Comparison of ENCODE assay signal across 19 mouse cellular contexts in the genomic region with DNA sequence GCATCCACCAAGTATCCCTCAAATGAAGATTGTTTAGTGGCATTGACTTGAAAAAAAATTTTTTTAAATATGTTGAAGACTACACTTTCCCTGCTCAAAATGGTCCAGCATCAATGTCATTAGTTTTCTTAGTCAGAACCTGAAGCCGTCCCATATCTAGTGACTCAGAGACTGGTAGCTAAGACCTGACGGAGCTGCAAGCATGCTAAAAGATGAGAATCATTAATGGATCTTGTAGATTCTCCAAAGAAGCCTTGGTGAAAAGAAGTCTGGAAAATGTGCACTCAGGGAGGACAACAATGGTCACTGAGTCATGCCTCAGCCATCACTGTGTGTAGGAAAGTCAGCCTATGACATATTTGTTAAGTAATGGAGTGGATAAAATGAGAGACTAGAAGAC.
"Had no signal": no experiment of that assay in that cellular context is flagged by ENCODE, and none has a peak within 500 bp of the region (broad histone marks: within the 10 kb centered on the region; RNA-seq: fewer than 3 reads in every experiment).

No protein-coding gene starts in this region.

- DNase-seq: lung, adult 18-20 months; lung, embryonic 14.5 days; lung, postnatal 10 days; lung, postnatal 4 days; retina, postnatal 1 day; right cerebral cortex, adult 18-20 months; right cerebral cortex, postnatal 25 days; right cerebral cortex, postnatal 4 days; spleen, adult 18-20 months; thymus, adult 18-20 months; thymus, postnatal 14 days; thymus, postnatal 36 days had no signal

- H3K27me3 ChIP-seq: megakaryocyte, embryonic 14.5 days; midbrain, embryonic 13.5 days; midbrain, embryonic 15.5 days; neural tube, embryonic 13.5 days; neural tube, embryonic 15.5 days; stomach, embryonic 15.5 days had no signal

- H3K4me3 ChIP-seq: megakaryocyte, embryonic 14.5 days; midbrain, embryonic 13.5 days; midbrain, embryonic 15.5 days; neural tube, embryonic 13.5 days; neural tube, embryonic 15.5 days; stomach, embryonic 15.5 days had no signal

- H3K36me3 ChIP-seq: midbrain, embryonic 13.5 days; midbrain, embryonic 15.5 days; neural tube, embryonic 13.5 days; neural tube, embryonic 15.5 days; stomach, embryonic 15.5 days had no signal

- H3K4me2 ChIP-seq: lung, embryonic 14.5 days; midbrain, embryonic 11.5 days; midbrain, embryonic 13.5 days; midbrain, embryonic 15.5 days; neural tube, embryonic 13.5 days; neural tube, embryonic 15.5 days; stomach, embryonic 15.5 days had no signal
